Mouse (Mus musculus): ENCODE data around the gene Arg1. TPM values are rescaled to one million over a fixed set of nuclear protein-coding genes. Genes with fewer than 3 reads are reported as not detected.

Arg1 gene
- polyA plus RNA-seq, 1 experiment from 2014 or later: 0.41 TPM

- H3K9me3 ChIP-seq (replicated peaks): no peaks in the 10 kb centered on the region
- H3K4me3 ChIP-seq: no peak overlapping the region
- H3K27ac ChIP-seq (ENCODE audit: poor library complexity, severe bottlenecking): no peak overlapping the region
- peaks cover 80% of the 10 kb centered on the region for H3K36me3 ChIP-seq
- H3K4me1 ChIP-seq (replicated peaks): no peaks in the 10 kb centered on the region
- no peaks in the 10 kb centered on the region for H3K27me3 ChIP-seq (replicated peaks)
- 84% methylated on average over 8 of the region's 8 CpGs for WGBS
- no peak overlapping the region for H3K9ac ChIP-seq
- ATAC-seq (ENCODE audit: insufficient number of reproducible peaks, low FRiP score): no peak
- H3K4me2 ChIP-seq: no peak overlapping the region
These were observed 16.1 kb downstream of the Arg1 start for GRCm38 (mm10) chr10:24911199-24911598.

- H3K27ac ChIP-seq (ENCODE audit: poor library complexity, severe bottlenecking): no peak overlapping the region
- no peaks in the 10 kb centered on the region for H3K27me3 ChIP-seq (replicated peaks)
- ATAC-seq (ENCODE audit: insufficient number of reproducible peaks, low FRiP score): no peak
- no peak overlapping the region for H3K4me2 ChIP-seq
- peaks cover 94% of the 10 kb centered on the region for H3K36me3 ChIP-seq
- H3K9me3 ChIP-seq (replicated peaks): no peaks in the 10 kb centered on the region
- H3K9ac ChIP-seq: no peak overlapping the region
- 78% methylated on average over 10 of the region's 10 CpGs for WGBS
- no peak overlapping the region for H3K4me3 ChIP-seq
- H3K4me1 ChIP-seq (replicated peaks): no peaks in the 10 kb centered on the region
These were observed 21.7 kb downstream of the Arg1 start for GRCm38 (mm10) chr10:24905627-24906026.

GRCm38 (mm10) chr10:24895927-24896326 lies 31.4 kb downstream of the Arg1 start:
- H3K27me3 ChIP-seq (replicated peaks): no peaks in the 10 kb centered on the region
- 86% methylated on average over 8 of the region's 8 CpGs for WGBS
- no peaks in the 10 kb centered on the region for H3K9me3 ChIP-seq (replicated peaks)
- no peak overlapping the region for H3K27ac ChIP-seq (ENCODE audit: poor library complexity, severe bottlenecking)
- peaks cover 3% of the 10 kb centered on the region; the same call in 1 of the 2 replicates for H3K4me1 ChIP-seq (replicated peaks)
- no peak overlapping the region for H3K4me3 ChIP-seq
- ATAC-seq (ENCODE audit: insufficient number of reproducible peaks, low FRiP score): no peak
- no peak overlapping the region for H3K4me2 ChIP-seq
- no peak overlapping the region for H3K9ac ChIP-seq
- H3K36me3 ChIP-seq: peaks cover 83% of the 10 kb centered on the region

- no peak overlapping the region for H3K27ac ChIP-seq (ENCODE audit: poor library complexity, severe bottlenecking)
- H3K36me3 ChIP-seq: peaks cover 71% of the 10 kb centered on the region
- no peak overlapping the region for H3K4me2 ChIP-seq
- H3K27me3 ChIP-seq (replicated peaks): no peaks in the 10 kb centered on the region
- H3K4me1 ChIP-seq (replicated peaks): peaks cover 3% of the 10 kb centered on the region; the same call in 1 of the 2 replicates
- H3K9me3 ChIP-seq (replicated peaks): no peaks in the 10 kb centered on the region
- no peak overlapping the region for H3K4me3 ChIP-seq
- H3K9ac ChIP-seq: no peak overlapping the region
- ATAC-seq (ENCODE audit: insufficient number of reproducible peaks, low FRiP score): no peak
- WGBS: 91% methylated on average over 7 of the region's 7 CpGs
These were observed 38.9 kb downstream of the Arg1 start for GRCm38 (mm10) chr10:24888343-24888742.

GRCm38 (mm10) chr10:24886008-24886407 lies 41.3 kb downstream of the Arg1 start:
- H3K27ac ChIP-seq (ENCODE audit: poor library complexity, severe bottlenecking): no peak overlapping the region
- no peak for ATAC-seq (ENCODE audit: insufficient number of reproducible peaks, low FRiP score)
- no peaks in the 10 kb centered on the region for H3K27me3 ChIP-seq (replicated peaks)
- no peak overlapping the region for H3K9ac ChIP-seq
- no peak overlapping the region for H3K4me3 ChIP-seq
- no peaks in the 10 kb centered on the region for H3K4me1 ChIP-seq (replicated peaks)
- WGBS: 87% methylated on average over 9 of the region's 9 CpGs
- no peak overlapping the region for H3K4me2 ChIP-seq
- no peaks in the 10 kb centered on the region for H3K9me3 ChIP-seq (replicated peaks)
- peaks cover 76% of the 10 kb centered on the region for H3K36me3 ChIP-seq

GRCm38 (mm10) chr10:24873624-24874023 lies 53.7 kb downstream of the Arg1 start:
- Histone ChIP-seq H3K4me2 (no peak overlapping the region), H3K9me3 (replicated peaks) (no peaks in the 10 kb centered on the region), H3K9ac (no peak overlapping the region), H3K4me3 (no peak overlapping the region), H3K4me1 (replicated peaks) (no peaks in the 10 kb centered on the region), H3K27ac (ENCODE audit: poor library complexity, severe bottlenecking) (no peak overlapping the region), H3K27me3 (replicated peaks) (no peaks in the 10 kb centered on the region), H3K36me3 (peaks cover 60% of the 10 kb centered on the region)
- WGBS: 74% methylated on average over 4 of the region's 4 CpGs
- ATAC-seq (ENCODE audit: insufficient number of reproducible peaks, low FRiP score): no peak

GRCm38 (mm10) chr10:24869760-24870290 lies 57.5 kb downstream of the Arg1 start, which contains the start of gene Med23:
Gene Med23 (plus strand): TSS chr10:24869986.
- H3K4me3 ChIP-seq: peak within 1 kb of the TSS; percentile 95
- H3K4me2 ChIP-seq: peak within 1 kb of the TSS; percentile 71
- H3K9me3 ChIP-seq (replicated peaks): no peaks in the 10 kb centered on the region
- 1% methylated on average over 36 of the region's 36 CpGs for WGBS
- ATAC-seq (ENCODE audit: insufficient number of reproducible peaks, low FRiP score): peak; percentile 99
- peaks cover 28% of the 10 kb centered on the region for H3K36me3 ChIP-seq
- H3K27ac ChIP-seq (ENCODE audit: poor library complexity, severe bottlenecking): no peak within 1 kb of the TSS
- H3K27me3 ChIP-seq (replicated peaks): no peaks in the 10 kb centered on the region
- H3K9ac ChIP-seq: peak within 1 kb of the TSS; percentile 96
- H3K4me1 ChIP-seq (replicated peaks): no peaks in the 10 kb centered on the region

Small RNA genes within 50 kb of the gene (microRNA-seq; reads per million reads assigned to microRNA genes)
- gene Mir6905: not detected

Other genes starting within 250 kb of the Arg1 start
- gene Enpp1, start 215.3 kb downstream of the Arg1 start, polyA plus RNA-seq (2016; fragmentation: Nextera tagmentation; extraction: Ambion mirVana): 7.3 and 8.0 TPM in 2 replicates
- gene Enpp3, start 84.7 kb downstream of the Arg1 start, polyA plus RNA-seq (2016; fragmentation: Nextera tagmentation; extraction: Ambion mirVana): 1.7 and 2.2 TPM in 2 replicates
- gene Med23, start 57.5 kb downstream of the Arg1 start, polyA plus RNA-seq (2016; fragmentation: Nextera tagmentation; extraction: Ambion mirVana): 15.8 and 16.9 TPM in 2 replicates